Mouse (Mus musculus) limb, embryonic 13.5 days (tissue): Measurements from ENCODE around the gene Apob. TPM values are rescaled to one million over a fixed set of nuclear protein-coding genes. Genes with fewer than 3 reads are reported as not detected.
"Not testable (repeated sequence)": the region's sequence is repeated elsewhere in the genome, so short reads cannot be mapped to it uniquely, and the experiment has no call there.

Source experiments
- ATAC-seq: fragments of 200-750 bp; cut with Nextera tagmentation; 2 replicates; pipeline ENCODE4 v1.8.0; 2017; ENCODE audit warnings: low read depth, moderate number of reproducible peaks, moderate TSS enrichment; ENCODE audit not compliant: low FRiP score
- H3K27ac ChIP-seq: fragments of 300-500 bp; sonication (generic); 2 replicates; pipeline ENCODE4 v1.5.1; 2015; ENCODE audit warnings: inconsistent platforms, mild to moderate bottlenecking, moderate library complexity
- H3K27me3 ChIP-seq: fragments of 300-500 bp; sonication (generic); 2 replicates; pipeline ENCODE4 v1.6.1; 2015; ENCODE audit warnings: mild to moderate bottlenecking, inconsistent platforms
- H3K36me3 ChIP-seq: fragments of 300-500 bp; sonication (generic); 2 replicates; pipeline ENCODE4 v1.6.1; 2015; ENCODE audit warnings: inconsistent platforms, mild to moderate bottlenecking, moderate library complexity
- H3K4me1 ChIP-seq: fragments of 300-500 bp; sonication (generic); 2 replicates; pipeline ENCODE4 v1.6.1; 2015; ENCODE audit warnings: inconsistent platforms
- H3K4me2 ChIP-seq: fragments of 300-500 bp; sonication (generic); replicated peaks from 2 replicates; pipeline ENCODE4 v1.6.1; 2015; ENCODE audit warnings: inconsistent platforms, mild to moderate bottlenecking, moderate library complexity
- H3K4me3 ChIP-seq: fragments of 300-500 bp; sonication (generic); 2 replicates; pipeline ENCODE4 v1.5.1; 2015; ENCODE audit warnings: moderate library complexity, mild to moderate bottlenecking, inconsistent platforms
- H3K9ac ChIP-seq: fragments of 300-500 bp; sonication (generic); 2 replicates; pipeline ENCODE4 v1.6.1; 2015; ENCODE audit warnings: mild to moderate bottlenecking, inconsistent platforms
- H3K9me3 ChIP-seq: fragments of 300-500 bp; sonication (generic); 2 replicates; pipeline ENCODE4 v1.6.1; 2016; ENCODE audit warnings: inconsistent platforms
- WGBS: fragments of 180-500 bp; shearing (Covaris S2); methylation state at CpG from one replicate; pipeline ENCODE4 v1.1.7; 2015; 5-methylcytosine and 5-hydroxymethylcytosine counted together
- polyA plus RNA-seq: library from polyadenylated mRNA; unstranded; fragments of >200 nt; fragmentation: Nextera tagmentation; extraction: Ambion mirVana; gene quantifications from 2 replicates; pipeline ENCODE4 v1.2.1, GENCODE M21; 2015

Gene Apob
- polyA plus RNA-seq, 1 experiment from 2014 or later, result 0.14 TPM

- H3K36me3 ChIP-seq, result no peaks in the 10 kb centered on the region
- H3K27me3 ChIP-seq, result peaks cover 7% of the 10 kb centered on the region
- no peak overlapping the region for H3K4me2 ChIP-seq
- 52% methylated on average over 13 of the region's 13 CpGs for WGBS
- no peak overlapping the region for H3K9ac ChIP-seq
- no peaks in the 10 kb centered on the region for H3K9me3 ChIP-seq
- H3K4me3 ChIP-seq, result no peak overlapping the region
- H3K4me1 ChIP-seq, result no peaks in the 10 kb centered on the region
- no peak overlapping the region for H3K27ac ChIP-seq
- ATAC-seq, result peak; percentile 56; the same call in 1 of the 2 replicates
Observed at GRCm38 (mm10) chr12:7978190-7978884, 889 bp downstream of the Apob start.

GRCm38 (mm10) chr12:7984411-7984810, 7.0 kb downstream of the Apob start:
- Histone ChIP-seq H3K4me1 (no peaks in the 10 kb centered on the region), H3K9ac (no peak overlapping the region), H3K9me3 (no peaks in the 10 kb centered on the region), H3K36me3 (no peaks in the 10 kb centered on the region), H3K4me3 (no peak overlapping the region), H3K27ac (no peak overlapping the region), H3K4me2 (no peak overlapping the region), H3K27me3 (no peaks in the 10 kb centered on the region; the same call in 1 of the 2 replicates)
- 94% methylated on average over 1 of the region's 1 CpGs for WGBS
- no peak for ATAC-seq

- Histone ChIP-seq H3K4me3 (no peak overlapping the region), H3K9me3 (no peaks in the 10 kb centered on the region), H3K4me2 (no peak overlapping the region), H3K9ac (no peak overlapping the region), H3K36me3 (no peaks in the 10 kb centered on the region), H3K4me1 (no peaks in the 10 kb centered on the region), H3K27me3 (no peaks in the 10 kb centered on the region; the same call in 1 of the 2 replicates), H3K27ac (no peak overlapping the region)
- WGBS, result 8% methylated on average over 3 of the region's 3 CpGs
- ATAC-seq, result no peak
Observed at GRCm38 (mm10) chr12:7990804-7991203, 13.4 kb downstream of the Apob start.

- ATAC-seq, result no peak
- H3K4me2 ChIP-seq, result no peak overlapping the region
- no peaks in the 10 kb centered on the region for H3K36me3 ChIP-seq
- WGBS, result 45% methylated on average over 1 of the region's 1 CpGs
- H3K4me1 ChIP-seq, result no peaks in the 10 kb centered on the region
- no peaks in the 10 kb centered on the region for H3K9me3 ChIP-seq
- no peak overlapping the region for H3K4me3 ChIP-seq
- no peaks in the 10 kb centered on the region; the same call in 1 of the 2 replicates for H3K27me3 ChIP-seq
- H3K9ac ChIP-seq, result no peak overlapping the region
- no peak overlapping the region for H3K27ac ChIP-seq
Observed at GRCm38 (mm10) chr12:7991570-7991969, 14.1 kb downstream of the Apob start.

- WGBS, result 78% methylated on average over 1 of the region's 1 CpGs
- H3K9me3 ChIP-seq, result no peaks in the 10 kb centered on the region
- ATAC-seq, result no peak
- no peaks in the 10 kb centered on the region for H3K36me3 ChIP-seq
- no peaks in the 10 kb centered on the region for H3K27me3 ChIP-seq
- H3K9ac ChIP-seq, result no peak overlapping the region
- H3K4me2 ChIP-seq, result no peak overlapping the region
- H3K4me1 ChIP-seq, result no peaks in the 10 kb centered on the region
- H3K4me3 ChIP-seq, result no peak overlapping the region
- no peak overlapping the region for H3K27ac ChIP-seq
Observed at GRCm38 (mm10) chr12:8020931-8021330, 43.5 kb downstream of the Apob start.

- H3K9ac ChIP-seq, result no peak overlapping the region
- H3K27me3 ChIP-seq, result no peaks in the 10 kb centered on the region
- no peaks in the 10 kb centered on the region for H3K36me3 ChIP-seq
- H3K4me2 ChIP-seq, result no peak overlapping the region
- no peak for ATAC-seq
- 84% methylated on average over 7 of the region's 7 CpGs for whole genome bisulfite sequencing
- H3K9me3 ChIP-seq, result no peaks in the 10 kb centered on the region
- H3K4me3 ChIP-seq, result no peak overlapping the region
- no peak overlapping the region for H3K27ac ChIP-seq
- peaks cover 24% of the 10 kb centered on the region for H3K4me1 ChIP-seq
Observed at GRCm38 (mm10) chr12:8029520-8029919, 52.1 kb downstream of the Apob start.

GRCm38 (mm10) chr12:8030057-8030456, 52.6 kb downstream of the Apob start:
- no peak overlapping the region for H3K27ac ChIP-seq
- no peak overlapping the region for H3K9ac ChIP-seq
- no peaks in the 10 kb centered on the region for H3K27me3 ChIP-seq
- H3K36me3 ChIP-seq, result no peaks in the 10 kb centered on the region
- H3K4me2 ChIP-seq, result no peak overlapping the region
- no peaks in the 10 kb centered on the region for H3K9me3 ChIP-seq
- 13% methylated on average over 2 of the region's 2 CpGs for WGBS
- H3K4me1 ChIP-seq, result peaks cover 24% of the 10 kb centered on the region
- no peak; the same call in 1 of the 2 replicates for ATAC-seq
- no peak overlapping the region for H3K4me3 ChIP-seq

- H3K4me1 ChIP-seq, result peaks cover 24% of the 10 kb centered on the region
- not testable (repeated sequence) for H3K9me3 ChIP-seq, ATAC-seq, H3K9ac ChIP-seq, H3K36me3 ChIP-seq, H3K27ac ChIP-seq, H3K4me3 ChIP-seq, H3K27me3 ChIP-seq, H3K4me2 ChIP-seq
- WGBS, result 100% methylated on average over 1 of the region's 1 CpGs
Observed at GRCm38 (mm10) chr12:8031169-8031568, 53.7 kb downstream of the Apob start.

- Histone ChIP-seq H3K4me2 (no peak overlapping the region), H3K27me3 (no peaks in the 10 kb centered on the region), H3K27ac (no peak overlapping the region), H3K36me3 (no peaks in the 10 kb centered on the region), H3K9me3 (no peaks in the 10 kb centered on the region), H3K9ac (no peak overlapping the region), H3K4me1 (peaks cover 24% of the 10 kb centered on the region), H3K4me3 (no peak overlapping the region)
- WGBS, result 25% methylated on average over 14 of the region's 14 CpGs
- ATAC-seq, result no peak
Observed at GRCm38 (mm10) chr12:8031595-8032358, 54.3 kb downstream of the Apob start.

- Histone ChIP-seq H3K4me1 (peaks cover 24% of the 10 kb centered on the region), H3K9me3 (no peaks in the 10 kb centered on the region), H3K27ac (no peak overlapping the region), H3K4me2 (no peak overlapping the region), H3K27me3 (no peaks in the 10 kb centered on the region), H3K9ac (no peak overlapping the region), H3K36me3 (no peaks in the 10 kb centered on the region), H3K4me3 (no peak overlapping the region)
- 16% methylated on average over 4 of the region's 4 CpGs for WGBS
- no peak; the same call in 1 of the 2 replicates for ATAC-seq
Observed at GRCm38 (mm10) chr12:8032359-8032755, 54.9 kb downstream of the Apob start.

GRCm38 (mm10) chr12:8038081-8038730, 60.8 kb downstream of the Apob start:
- Histone ChIP-seq H3K4me1 (no peaks in the 10 kb centered on the region), H3K9ac (no peak overlapping the region), H3K27me3 (no peaks in the 10 kb centered on the region), H3K9me3 (no peaks in the 10 kb centered on the region), H3K4me3 (no peak overlapping the region), H3K27ac (no peak overlapping the region), H3K4me2 (no peak overlapping the region), H3K36me3 (no peaks in the 10 kb centered on the region)
- WGBS, result 76% methylated on average over 3 of the region's 3 CpGs
- ATAC-seq, result no peak
